Mouse (Mus musculus): ENCODE results near the gene Timm8a1. TPM values are rescaled to one million over a fixed set of nuclear protein-coding genes. Genes with fewer than 3 reads are reported as not detected.

Gene Timm8a1
- total RNA-seq (2023), result 20.1 TPM

GRCm38 (mm10) chrX:134541145-134541954, at the start of gene Timm8a1:
TSS of gene Timm8a1 (minus strand) at chrX:134541865.

GRCm38 (mm10) chrX:134585103-134586002, 43.7 kb upstream of the Timm8a1 start, which contains the start of gene Rpl36a:
TSS of gene Rpl36a (plus strand) at chrX:134585654.

GRCm38 (mm10) chrX:134582888-134583669, 41.4 kb upstream of the Timm8a1 start, which contains the start of gene Btk:
TSS of gene Btk (minus strand) at chrX:134583570.

Other genes with a start within 250 kb of the Timm8a1 start
- 1.0 TPM for gene Tmem35a, start 246.6 kb downstream of the Timm8a1 start, total RNA-seq (2023)
- 0.77 TPM for gene Cenpi, start 233.8 kb downstream of the Timm8a1 start, total RNA-seq (2023)
- gene Drp2, start 137.3 kb downstream of the Timm8a1 start, total RNA-seq (2023), result not detected
- not detected for gene Taf7l, start 65.4 kb downstream of the Timm8a1 start, total RNA-seq (2023)
- 5.3 TPM for gene Btk, start 41.7 kb upstream of the Timm8a1 start, total RNA-seq (2023)
- 603 TPM for gene Rpl36a, start 43.8 kb upstream of the Timm8a1 start, total RNA-seq (2023)
- gene Gla, start 59.3 kb upstream of the Timm8a1 start, total RNA-seq (2023), result 17.1 TPM
- 118 TPM for gene Hnrnph2, start 59.3 kb upstream of the Timm8a1 start, total RNA-seq (2023)
- gene Armcx4, start 144.7 kb upstream of the Timm8a1 start, total RNA-seq (2023), result 3.7 TPM
- 6.2 TPM for gene Armcx1, start 176.1 kb upstream of the Timm8a1 start, total RNA-seq (2023)
- gene Armcx6, start 209.6 kb upstream of the Timm8a1 start, total RNA-seq (2023), result 3.7 TPM
- 10.1 TPM for gene Armcx3, start 214.7 kb upstream of the Timm8a1 start, total RNA-seq (2023)